Mouse (Mus musculus) ES-Bruce4 (cell line): ENCODE results near the gene Gldn. TPM values are rescaled to one million over a fixed set of nuclear protein-coding genes. Genes with fewer than 3 reads are reported as not detected.

Experiments
- H3K27ac ChIP-seq: 2 replicates; pipeline ENCODE4 v1.5.1; 2012; ENCODE audit warnings: low read length, inconsistent platforms; ENCODE audit not compliant: insufficient read depth
- H3K27me3 ChIP-seq: 2 replicates; pipeline ENCODE4 v1.6.1; 2012; ENCODE audit warnings: mild to moderate bottlenecking, low read length, inconsistent platforms; ENCODE audit not compliant: control insufficient read depth, poor library complexity, insufficient read depth, severe bottlenecking
- H3K36me3 ChIP-seq: 2 replicates; pipeline ENCODE4 v1.6.1; 2012; ENCODE audit warnings: inconsistent platforms, mild to moderate bottlenecking, low read length, moderate library complexity; ENCODE audit not compliant: control insufficient read depth, poor library complexity, insufficient read depth, severe bottlenecking
- H3K4me1 ChIP-seq: one replicate; pipeline ENCODE4 v1.8.1; 2011; ENCODE audit warnings: low read length; ENCODE audit not compliant: control insufficient read depth, insufficient read depth
- H3K4me3 ChIP-seq: 2 replicates; pipeline ENCODE4 v1.5.1; 2011; ENCODE audit warnings: low read depth, mild to moderate bottlenecking, low read length
- H3K9ac ChIP-seq: 2 replicates; pipeline ENCODE4 v1.6.1; 2012; ENCODE audit warnings: low read depth, mild to moderate bottlenecking, inconsistent platforms; ENCODE audit not compliant: poor library complexity, severe bottlenecking
- H3K9me3 ChIP-seq: replicated peaks from 2 replicates; pipeline ENCODE4 v1.6.1; 2012; ENCODE audit warnings: mild to moderate bottlenecking, low read length, inconsistent platforms; ENCODE audit not compliant: control insufficient read depth, poor library complexity, insufficient read depth, severe bottlenecking
- CTCF ChIP-seq: IDR thresholded peaks from one replicate; pipeline ENCODE4 v1.8.1; 2011; ENCODE audit warnings: low read depth, low read length
- EP300 ChIP-seq: IDR thresholded peaks from 2 replicates; pipeline ENCODE4 v1.6.1; 2011; ENCODE audit warnings: low read depth, low read length; ENCODE audit not compliant: insufficient read depth
- POLR2A ChIP-seq: IDR thresholded peaks from one replicate; pipeline ENCODE4 v1.8.1; 2011; ENCODE audit warnings: low read length; ENCODE audit not compliant: insufficient read depth
- polyA plus RNA-seq: library from polyadenylated mRNA; stranded (reverse); fragments of >200 nt; gene quantifications from 2 replicates; pipeline ENCODE4 v1.2.4, GENCODE M21; 2011; ENCODE audit warnings: low read depth; ENCODE audit not compliant: missing spikeins, insufficient read depth, insufficient read length

Gene Gldn
- 0.18 and 0.34 TPM in 2 replicates for polyA plus RNA-seq

DNA sequence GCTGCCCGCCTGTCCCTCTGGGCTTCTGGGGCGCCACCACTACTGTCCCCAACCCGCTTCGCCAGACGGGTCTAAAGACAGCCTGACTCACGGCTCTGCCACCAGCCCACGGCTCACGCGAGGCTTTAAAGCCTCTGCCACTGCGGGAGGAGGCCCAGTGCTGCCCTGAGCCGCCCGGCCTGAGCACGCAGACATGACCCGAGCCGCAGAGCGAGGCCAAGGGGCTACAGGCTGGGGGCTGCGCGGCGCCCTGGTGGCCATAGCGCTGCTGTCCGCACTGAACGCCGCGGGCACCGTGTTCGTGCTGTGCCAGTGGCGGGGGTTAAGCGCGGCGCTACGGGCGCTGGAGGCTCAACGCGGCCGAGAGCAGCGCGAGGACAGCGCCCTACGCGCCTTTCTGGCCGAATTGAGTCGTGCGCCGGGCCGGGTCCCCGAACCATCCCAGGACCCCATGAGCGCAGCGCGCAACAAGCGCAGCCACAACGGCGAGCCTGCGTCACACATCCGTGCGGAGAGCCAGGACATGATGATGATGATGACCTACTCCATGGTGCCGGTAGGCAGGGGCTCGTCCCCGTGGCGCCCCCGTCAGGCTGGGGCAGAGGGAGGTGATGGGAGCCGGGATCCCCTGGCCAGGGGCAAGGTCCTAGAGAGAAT lies at the start of gene Gldn:
Gene Gldn (plus strand): TSS at position 156 of the 657 bp plus-strand sequence.
- Histone ChIP-seq H3K9ac (peak within 1 kb of the TSS; percentile 1; the same call in 1 of the 2 replicates), H3K4me3 (peak within 1 kb of the TSS; percentile 37), H3K27me3 (0 out of 2 replicates have a peak, but pooled peaks cover 4% of the 10 kb centered on the region), H3K4me1 (no peaks in the 10 kb centered on the region), H3K36me3 (no peaks in the 10 kb centered on the region), H3K27ac (no peak within 1 kb of the TSS), H3K9me3 (no peaks in the 10 kb centered on the region)
- no peak for TF ChIP-seq POLR2A
- peak; percentile 22 for TF ChIP-seq CTCF
- TF ChIP-seq EP300 = no peak

DNA sequence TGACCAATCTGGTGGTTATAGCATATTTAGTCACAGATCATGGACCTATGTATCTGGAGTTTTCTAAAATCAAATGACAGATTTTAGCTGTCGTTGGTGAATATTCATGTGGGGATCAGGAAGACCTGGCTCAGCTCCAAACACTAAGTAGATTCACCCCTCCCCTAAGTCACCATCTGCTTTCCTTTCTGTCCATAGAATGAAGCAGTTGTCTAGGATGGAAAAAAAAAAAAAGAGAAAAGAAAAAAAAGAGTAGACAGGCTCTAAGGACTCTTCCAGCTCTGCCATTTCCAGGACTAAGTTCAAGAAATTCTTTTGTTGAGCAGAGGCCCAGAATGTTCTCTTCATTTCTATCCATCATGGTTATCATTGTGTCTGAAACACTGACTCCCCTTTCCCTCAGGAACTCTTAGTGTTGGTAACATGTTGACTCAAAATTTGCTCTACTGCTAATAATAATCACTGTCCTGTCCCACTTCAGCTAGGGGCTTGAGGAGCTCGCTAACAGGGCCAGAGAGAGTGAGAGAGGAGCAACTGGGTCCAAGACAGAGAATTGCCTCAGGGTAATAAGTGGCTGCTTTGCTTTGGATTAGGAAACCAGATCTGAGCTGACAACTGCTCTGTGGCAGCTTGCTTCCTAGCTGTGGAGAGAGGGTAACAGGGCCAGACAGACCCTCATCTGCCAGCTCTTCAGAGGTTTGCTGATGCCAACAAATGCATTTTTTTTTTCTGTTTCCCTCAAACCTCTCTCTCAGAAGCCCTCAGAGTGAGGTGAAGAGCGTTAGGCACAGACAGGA lies 41.2 kb upstream of the Gldn start:
- H3K4me3 ChIP-seq = no peak overlapping the region
- no peaks in the 10 kb centered on the region for H3K4me1 ChIP-seq

GRCm38 (mm10) chr9:54264754-54265153 lies 21.5 kb upstream of the Gldn start:
- Histone ChIP-seq H3K9me3 (no peaks in the 10 kb centered on the region), H3K27me3 (no peaks in the 10 kb centered on the region), H3K9ac (no peak overlapping the region), H3K27ac (no peak overlapping the region), H3K36me3 (no peaks in the 10 kb centered on the region), H3K4me1 (no peaks in the 10 kb centered on the region), H3K4me3 (no peak overlapping the region)
- TF ChIP-seq CTCF (no peak), EP300 (no peak), POLR2A (no peak)

More for the DNA sequence above, 41.2 kb upstream of the Gldn start:
- Histone ChIP-seq H3K27me3 (peaks cover 1% of the 10 kb centered on the region; the same call in 1 of the 2 replicates), H3K36me3 (no peaks in the 10 kb centered on the region), H3K9ac (no peak overlapping the region), H3K9me3 (no peaks in the 10 kb centered on the region), H3K27ac (no peak overlapping the region)
- TF ChIP-seq EP300 (no peak), CTCF (no peak), POLR2A (no peak)

- no peaks in the 10 kb centered on the region for H3K9me3 ChIP-seq
- TF ChIP-seq EP300 (no peak), POLR2A (no peak), CTCF (no peak)
- H3K27ac ChIP-seq = no peak within 1 kb of the TSS
- no peaks in the 10 kb centered on the region for H3K4me1 ChIP-seq
- H3K36me3 ChIP-seq = no peaks in the 10 kb centered on the region
- H3K4me3 ChIP-seq = no peak within 1 kb of the TSS
- H3K9ac ChIP-seq = no peak within 1 kb of the TSS
- no peaks in the 10 kb centered on the region for H3K27me3 ChIP-seq
Measured at GRCm38 (mm10) chr9:54268010-54268409, 18.3 kb upstream of the Gldn start, which contains the start of gene Cyp19a1. Gene Cyp19a1 (minus strand): TSS chr9:54268110.

DNA sequence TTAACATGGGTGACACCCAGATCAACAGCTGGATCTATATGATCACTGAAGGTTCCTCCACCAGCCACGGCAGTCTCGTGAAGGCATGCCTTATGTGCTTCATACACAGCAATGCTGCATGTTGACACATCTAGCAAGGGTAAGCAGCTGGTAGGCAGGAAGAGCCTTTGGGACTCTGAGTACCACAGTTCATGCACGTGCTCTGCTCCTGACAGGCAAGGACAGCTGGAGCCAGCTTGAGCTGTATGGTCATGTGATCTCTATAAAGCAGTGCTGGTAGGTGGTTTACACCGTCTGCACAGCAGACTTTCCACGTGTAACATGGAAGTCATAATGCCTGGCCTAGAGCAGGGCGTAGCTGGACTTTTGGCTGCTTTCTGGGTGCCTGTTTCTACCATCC lies 16.3 kb upstream of the Gldn start:
- no peaks in the 10 kb centered on the region for H3K27me3 ChIP-seq
- H3K4me3 ChIP-seq = no peak overlapping the region
- no peaks in the 10 kb centered on the region for H3K9me3 ChIP-seq
- no peak overlapping the region for H3K27ac ChIP-seq
- H3K36me3 ChIP-seq = no peaks in the 10 kb centered on the region
- no peaks in the 10 kb centered on the region for H3K4me1 ChIP-seq
- TF ChIP-seq EP300 = no peak
- no peak for TF ChIP-seq CTCF
- TF ChIP-seq POLR2A = no peak
- no peak overlapping the region for H3K9ac ChIP-seq

DNA sequence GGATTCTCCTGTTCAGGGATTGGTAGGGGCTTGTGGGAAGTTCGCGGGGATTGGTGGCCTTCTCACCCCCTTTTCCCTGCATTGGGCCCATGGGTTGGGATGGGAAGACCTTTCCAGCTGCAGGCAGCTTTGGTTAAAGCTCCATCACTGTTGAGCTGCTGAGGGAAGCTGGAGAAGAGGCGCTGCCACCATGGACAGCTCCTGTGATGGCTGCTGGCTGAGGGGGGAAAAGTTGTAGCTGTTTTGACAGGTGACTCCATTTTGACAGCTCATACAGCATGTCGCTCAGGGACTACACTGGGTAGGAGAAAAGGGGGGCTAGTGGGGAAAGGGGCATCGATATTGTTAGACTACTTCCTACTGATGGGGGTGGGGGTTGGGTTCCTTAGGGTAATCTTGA lies 15.4 kb upstream of the Gldn start:
- H3K9ac ChIP-seq = no peak overlapping the region
- H3K27me3 ChIP-seq = no peaks in the 10 kb centered on the region
- H3K27ac ChIP-seq = no peak overlapping the region
- no peak overlapping the region for H3K4me3 ChIP-seq
- H3K9me3 ChIP-seq = no peaks in the 10 kb centered on the region
- H3K36me3 ChIP-seq = no peaks in the 10 kb centered on the region
- TF ChIP-seq POLR2A = no peak
- no peak for TF ChIP-seq CTCF
- H3K4me1 ChIP-seq = no peaks in the 10 kb centered on the region
